Mouse (Mus musculus) liver (tissue): Measurements from ENCODE around the gene Slc12a9.
A peak's percentile ranks its signal among the peaks of the same experiment; 100 is the strongest.

Experiments
- DNase-seq: peaks from one replicate; pipeline ENCODE4 v3.0.0-alpha.2; 2020; ENCODE audit warnings: mixed read lengths

The Slc12a9 gene

GRCm38 (mm10) chr5:137307071-137307912, 26.1 kb downstream of the Slc12a9 start, which contains the start of gene Srrt:
Srrt (minus strand) TSS chr5:137307674.
- DNase-seq: peak; percentile 92

- no peak for DNase-seq
Measured at GRCm38 (mm10) chr5:137306439-137307005, 26.9 kb downstream of the Slc12a9 start.

DNA sequence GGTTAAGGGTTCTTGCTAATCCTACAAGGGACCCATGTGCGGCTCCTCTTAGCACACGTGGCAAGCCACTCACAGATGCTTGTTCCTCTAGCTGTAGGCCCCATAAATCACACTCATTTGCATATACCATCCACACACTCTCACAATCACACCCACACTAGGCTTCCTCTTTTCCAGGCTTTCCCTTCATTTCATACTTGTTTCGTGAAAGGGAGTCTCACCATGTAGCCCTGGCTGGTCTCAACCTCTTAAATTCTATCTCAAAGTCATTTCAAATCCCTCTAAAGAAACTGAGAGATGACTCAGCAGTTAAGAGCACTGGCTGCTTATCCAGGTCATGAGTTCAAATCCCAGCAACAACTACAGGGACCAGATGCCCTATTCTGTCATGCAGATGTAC, 27.6 kb downstream of the Slc12a9 start:
- no peak for DNase-seq

DNA sequence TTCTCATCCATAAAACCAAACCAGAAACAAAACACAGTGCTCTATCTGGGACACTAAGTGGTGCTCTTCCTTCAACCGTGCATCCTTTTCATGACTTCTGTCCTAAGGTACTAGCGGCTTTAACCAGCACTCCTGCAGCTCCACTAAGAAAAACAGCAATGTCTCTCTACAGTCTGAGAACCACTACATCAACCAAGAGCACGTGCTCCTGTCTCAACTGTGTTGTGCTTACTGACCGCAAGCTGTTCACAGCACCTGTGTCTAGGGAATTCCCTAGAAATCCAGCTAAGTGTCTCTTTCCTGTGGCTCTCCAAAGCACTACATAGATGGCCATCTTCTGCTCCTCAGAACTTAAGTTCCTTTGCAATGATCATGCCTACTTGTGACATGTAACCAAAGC, 28.6 kb downstream of the Slc12a9 start:
- DNase-seq: no peak

DNA sequence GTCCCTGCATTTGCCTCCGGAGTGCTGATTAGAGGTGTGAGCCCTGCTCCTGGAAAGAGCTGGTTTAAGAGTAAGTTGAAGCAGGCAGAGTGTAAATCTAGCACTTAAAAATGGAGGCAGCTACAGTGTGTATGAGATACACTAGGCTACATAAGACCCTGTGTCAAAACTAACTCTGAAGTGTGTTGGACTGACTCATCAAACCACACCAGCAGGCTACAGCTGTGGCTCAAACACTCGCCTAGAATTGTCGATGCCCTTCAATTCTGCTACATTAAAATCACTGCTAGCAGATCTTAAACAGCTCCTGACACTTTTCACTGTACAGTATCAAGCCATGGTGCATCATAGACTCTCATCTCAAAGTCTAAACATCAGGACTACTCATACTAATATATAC, 29.2 kb downstream of the Slc12a9 start:
- no peak for DNase-seq

GRCm38 (mm10) chr5:137303609-137304008, 29.8 kb downstream of the Slc12a9 start:
- DNase-seq: no peak

- peak; percentile 36 for DNase-seq
Measured at GRCm38 (mm10) chr5:137301253-137301652, 32.1 kb downstream of the Slc12a9 start.

- DNase-seq: no peak
Measured at GRCm38 (mm10) chr5:137299240-137299639, 34.2 kb downstream of the Slc12a9 start.

- no peak for DNase-seq
Measured at GRCm38 (mm10) chr5:137297126-137297525, 36.3 kb downstream of the Slc12a9 start.

DNA sequence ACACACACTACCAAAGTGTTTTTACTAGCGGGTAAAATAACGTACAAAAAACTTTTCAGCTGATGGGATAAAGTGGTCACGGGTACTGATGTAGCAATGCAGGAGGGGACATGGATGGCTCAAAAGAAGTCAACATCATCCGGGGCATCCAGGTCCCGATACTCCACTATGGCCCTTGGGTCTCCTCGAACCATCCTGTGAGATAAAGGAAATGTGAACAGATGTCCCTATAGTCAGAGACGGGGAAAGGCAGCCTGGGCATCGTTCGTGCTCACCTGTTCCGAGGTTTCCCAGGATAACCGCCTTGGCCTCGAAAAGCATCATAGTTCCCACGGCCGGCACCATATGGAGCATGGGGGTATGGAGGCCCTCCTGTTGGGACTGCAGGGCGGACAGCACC, 37.7 kb downstream of the Slc12a9 start:
- DNase-seq: no peak

DNA sequence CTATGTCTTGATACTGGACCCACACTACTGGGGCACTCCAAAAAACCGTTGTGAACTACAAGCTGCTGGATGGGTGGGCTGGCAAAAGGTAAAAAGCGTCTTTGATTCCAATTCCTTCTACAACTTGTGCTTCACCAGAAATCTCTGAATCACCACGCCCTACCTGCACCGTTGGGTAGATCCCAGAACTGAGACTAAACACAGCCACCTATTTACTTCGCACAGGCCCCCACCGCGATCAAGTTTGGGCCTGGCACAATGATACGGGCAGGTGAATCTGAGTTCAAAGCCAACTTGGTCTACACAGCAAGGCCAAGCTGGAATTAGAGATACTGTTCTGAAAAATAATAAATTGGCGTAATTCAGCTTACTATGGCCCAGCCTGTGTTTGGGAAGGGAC, 38.1 kb downstream of the Slc12a9 start:
- DNase-seq: no peak

- DNase-seq: no peak
Measured at GRCm38 (mm10) chr5:137294744-137295093, 38.7 kb downstream of the Slc12a9 start.

DNA sequence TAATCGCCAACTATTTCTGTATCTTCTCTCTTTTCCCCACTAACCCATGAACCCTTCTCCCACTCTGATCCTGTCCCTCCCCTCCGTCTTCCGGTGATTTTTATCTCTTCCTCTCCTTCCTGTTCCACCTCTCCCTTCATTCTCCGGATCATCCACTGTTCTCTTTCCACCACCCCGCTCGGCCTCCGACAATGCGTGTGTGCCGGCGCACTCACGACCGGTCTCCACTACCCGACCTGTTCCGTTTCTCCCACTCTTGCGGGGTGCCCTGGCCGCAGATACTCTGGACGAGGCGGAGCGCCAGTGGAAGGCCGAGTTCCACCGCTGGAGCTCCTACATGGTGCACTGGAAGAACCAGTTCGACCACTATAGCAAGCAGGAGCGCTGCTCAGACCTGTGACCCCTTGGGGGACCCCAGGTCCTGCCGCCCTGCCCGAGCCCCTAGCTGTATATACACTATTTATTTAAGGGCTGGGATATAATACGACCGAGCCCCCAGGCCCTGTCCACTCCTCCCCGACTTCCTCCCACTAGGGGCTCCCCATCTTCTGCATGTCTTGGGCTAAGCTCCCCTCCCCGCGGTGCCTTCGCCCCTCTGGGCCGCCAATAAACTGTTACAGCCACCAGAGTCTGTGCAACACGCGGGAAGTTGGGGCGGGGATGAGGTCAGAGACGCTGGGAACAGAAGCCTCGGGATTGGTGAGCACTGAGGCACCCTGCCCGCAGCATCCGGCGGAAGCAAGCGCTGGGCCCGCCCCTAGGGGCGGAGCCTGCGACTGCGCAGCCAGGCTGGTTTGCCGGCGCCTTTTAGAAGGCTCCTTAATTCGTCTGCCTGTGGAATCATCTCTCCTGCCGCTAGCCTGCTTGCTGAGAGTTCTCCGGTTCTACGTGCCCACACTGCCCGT, 39.3 kb downstream of the Slc12a9 start, which contains the start of gene Ufsp1:
Gene Ufsp1, plus strand, starts transcription at position 791 of the 905 bp plus-strand sequence.
- DNase-seq: peak; percentile 96

- peak; percentile 94 for DNase-seq
Measured at GRCm38 (mm10) chr5:137293282-137293681, 40.1 kb downstream of the Slc12a9 start.

GRCm38 (mm10) chr5:137291381-137291926, 41.9 kb downstream of the Slc12a9 start:
- no peak for DNase-seq

DNA sequence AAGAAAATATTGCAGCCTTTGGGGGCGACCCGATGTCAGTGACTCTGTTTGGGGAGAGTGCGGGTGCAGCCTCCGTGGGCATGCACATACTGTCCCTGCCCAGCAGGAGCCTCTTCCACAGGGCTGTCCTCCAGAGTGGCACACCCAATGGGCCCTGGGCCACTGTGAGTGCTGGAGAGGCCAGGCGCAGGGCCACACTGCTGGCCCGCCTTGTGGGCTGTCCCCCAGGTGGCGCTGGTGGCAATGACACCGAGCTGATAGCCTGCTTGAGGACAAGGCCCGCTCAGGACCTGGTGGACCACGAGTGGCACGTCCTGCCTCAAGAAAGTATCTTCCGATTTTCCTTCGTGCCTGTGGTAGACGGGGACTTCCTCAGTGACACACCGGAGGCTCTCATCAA, 42.7 kb downstream of the Slc12a9 start:
- peak; percentile 97 for DNase-seq

GRCm38 (mm10) chr5:137289591-137290365, 43.6 kb downstream of the Slc12a9 start:
- DNase-seq: peak; percentile 89

- DNase-seq: peak; percentile 80
Measured at GRCm38 (mm10) chr5:137288999-137289470, 44.4 kb downstream of the Slc12a9 start.

GRCm38 (mm10) chr5:137287953-137288743, 45.2 kb downstream of the Slc12a9 start:
- DNase-seq: peak; percentile 74

DNA sequence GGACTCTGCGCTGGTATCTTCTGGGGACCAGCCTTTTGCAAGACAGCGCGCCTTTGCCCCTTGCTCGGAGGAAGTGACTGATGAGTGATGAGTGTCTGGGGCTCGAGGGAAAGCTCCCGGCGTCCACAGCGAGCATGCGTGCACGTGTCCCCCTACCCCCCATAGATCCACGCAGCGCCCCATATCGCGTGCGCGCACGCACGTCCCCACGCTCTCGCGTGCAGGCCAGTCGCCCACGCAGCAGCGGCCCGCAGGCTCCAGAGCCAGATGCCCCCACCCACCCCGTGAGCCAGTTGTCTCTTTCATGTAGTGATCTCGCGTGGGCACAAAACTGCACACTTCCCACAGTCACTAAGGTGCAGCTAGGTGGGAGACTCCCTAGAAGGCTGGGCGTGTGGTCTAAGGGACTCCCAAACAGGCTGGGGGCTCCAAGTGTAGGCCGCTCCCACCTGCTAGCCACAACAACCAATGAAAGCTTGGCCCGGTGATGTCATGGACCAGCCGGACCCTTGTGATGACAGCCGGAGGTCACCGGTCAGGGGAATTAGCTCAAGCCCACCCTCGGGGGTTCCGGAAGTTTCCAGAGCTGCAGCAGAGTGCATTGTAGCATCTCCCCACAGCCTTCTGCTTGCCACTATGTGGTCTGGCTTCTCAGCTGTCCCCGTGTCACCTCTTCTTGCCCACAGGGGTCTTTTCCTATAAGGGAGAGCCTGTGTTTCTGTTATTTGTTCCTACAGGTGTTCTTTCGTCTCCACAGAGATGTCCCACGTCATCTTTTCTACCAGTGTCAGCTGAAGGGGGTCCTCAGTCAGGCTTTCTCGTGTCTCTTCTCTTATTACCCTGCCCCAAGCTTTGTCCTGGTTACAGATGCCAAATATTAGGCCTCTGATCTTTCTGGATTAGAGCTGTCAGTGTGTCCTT, 46.1 kb downstream of the Slc12a9 start, which contains the start of gene Ache:
Gene Ache, plus strand, starts transcription at position 488 of the 921 bp plus-strand sequence.
- DNase-seq: peak; percentile 45
